Mouse (Mus musculus) liver, adult 2 months (tissue): ENCODE results near the gene Rnf169.

ENCODE experiments used
- CTCF ChIP-seq: fragments of 200-500 bp; IDR thresholded peaks from 2 replicates; pipeline ENCODE4 v1.5.1; 2011; ENCODE audit warnings: low read depth, low read length, control low read depth
- POLR2A ChIP-seq: fragments of 200-500 bp; IDR thresholded peaks from 2 replicates; pipeline ENCODE4 v1.6.1; 2011; ENCODE audit warnings: low read length, control low read depth; ENCODE audit not compliant: insufficient read depth; ENCODE audit errors: extremely low read depth

DNA sequence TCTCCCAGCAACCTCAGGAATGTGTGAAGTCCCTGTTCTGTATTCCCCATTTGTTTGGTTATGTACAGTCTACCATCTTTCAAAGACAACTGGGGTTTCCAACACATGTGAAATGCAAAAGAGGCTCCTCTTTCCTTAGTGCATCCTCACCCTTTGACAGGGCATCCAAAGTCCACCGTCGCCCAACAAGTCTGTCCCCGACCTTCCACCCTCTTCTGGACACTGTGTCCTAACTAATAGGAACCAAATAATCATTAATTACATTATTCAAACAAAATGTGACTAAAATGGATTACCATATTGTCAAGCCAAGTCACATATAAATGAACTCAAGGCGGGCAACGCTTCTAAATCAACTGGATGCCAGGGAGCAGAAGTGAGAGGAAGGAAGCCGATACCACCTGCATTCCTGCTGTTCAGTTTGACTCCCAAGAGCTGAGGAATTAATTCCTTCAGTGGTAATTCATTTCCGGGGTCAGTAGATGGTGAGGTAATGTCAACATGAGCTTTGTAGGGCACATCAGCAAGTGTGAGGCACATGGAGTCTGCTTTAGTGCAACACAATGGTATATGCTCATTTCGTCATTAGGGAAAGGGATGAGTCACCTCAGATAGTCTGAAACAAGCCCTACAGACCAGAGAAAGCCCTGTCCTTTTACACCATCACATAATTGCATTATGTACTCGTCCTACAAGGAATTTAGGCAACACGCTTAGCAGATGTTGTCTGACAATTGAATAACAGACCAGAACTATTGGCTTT is 5.9 kb downstream of the Rnf169 start:
- TF ChIP-seq POLR2A = no peak
- TF ChIP-seq CTCF = no peak
